Mouse (Mus musculus) right cerebral cortex, postnatal 36 days (tissue): Measurements from ENCODE around the gene 9330161L09Rik.
"Not testable (repeated sequence)": the region's sequence is repeated elsewhere in the genome, so short reads cannot be mapped to it uniquely, and the experiment has no call there.

Experiments
- DNase-seq, 2 experiments: peaks; one replicate each; pipeline ENCODE4 v3.0.0; 2022; ENCODE audit warnings: low spot score in 2 of 2, mixed read lengths in 1 of 2

The 9330161L09Rik gene

DNA sequence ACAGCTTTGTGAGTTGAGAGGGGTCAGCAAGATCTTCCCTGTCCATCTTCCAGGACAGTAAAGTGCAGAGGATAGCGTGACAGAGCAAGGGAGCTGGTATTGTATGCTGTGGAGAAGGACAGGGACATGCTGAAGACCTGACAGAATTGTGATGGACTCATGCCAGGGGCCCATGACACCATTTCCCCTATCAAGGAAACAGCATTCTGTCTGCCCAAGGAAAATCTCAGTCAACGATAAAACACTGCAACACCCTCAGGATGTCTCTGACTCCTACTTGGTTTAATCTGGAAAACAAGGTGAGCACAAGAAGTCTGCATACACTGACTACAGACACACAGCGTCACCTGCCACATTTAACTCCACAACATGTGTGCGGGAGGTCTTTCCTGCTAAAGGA lies at the start of gene 9330161L09Rik:
Gene 9330161L09Rik, minus strand, starts transcription at position 101 of the 400 bp plus-strand sequence.
- DNase-seq: no peak

DNA sequence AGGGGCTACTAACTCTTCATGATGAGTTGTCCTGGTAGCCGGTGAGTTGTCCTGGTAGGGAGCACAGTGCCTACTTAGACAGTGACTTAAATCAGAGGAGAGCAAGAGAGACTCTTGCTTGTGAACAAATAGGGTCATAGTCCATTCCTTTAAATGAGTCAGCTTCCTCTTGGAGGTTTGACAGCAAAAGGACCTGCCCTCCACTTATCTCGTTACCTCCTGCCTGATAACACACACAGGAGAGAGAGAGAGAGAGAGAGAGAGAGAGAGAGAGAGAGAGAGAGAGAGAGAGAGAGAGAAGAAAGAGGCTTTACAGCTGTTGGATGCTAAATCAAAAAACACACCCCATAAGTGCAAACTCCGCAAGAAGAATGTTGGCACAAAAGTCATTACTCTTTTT lies 49.5 kb upstream of the 9330161L09Rik start, which contains the start of gene Ifi27l2b:
Gene Ifi27l2b, minus strand, starts transcription at position 84 of the 400 bp plus-strand sequence.
- no peak for DNase-seq

DNA sequence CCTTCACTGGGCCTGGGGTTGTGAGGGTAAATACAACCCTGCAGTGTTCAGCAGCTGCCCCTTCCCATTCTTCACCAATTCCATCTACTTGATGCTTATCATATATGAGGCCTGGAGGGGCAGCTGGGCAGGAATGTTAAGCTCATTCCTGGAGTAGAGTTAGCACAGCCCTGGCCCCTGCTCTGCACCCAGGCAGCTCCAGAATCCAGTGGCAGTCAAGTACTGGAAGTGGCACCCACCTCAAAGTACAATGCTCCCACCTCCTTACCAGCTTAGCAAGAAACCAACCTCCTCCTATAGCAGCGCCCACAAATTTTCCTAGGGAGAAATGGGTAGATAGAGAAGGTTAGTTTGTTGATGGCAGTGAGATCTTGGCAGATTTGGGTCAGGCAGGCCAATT lies 49.1 kb upstream of the 9330161L09Rik start:
- DNase-seq: not testable (repeated sequence)

DNA sequence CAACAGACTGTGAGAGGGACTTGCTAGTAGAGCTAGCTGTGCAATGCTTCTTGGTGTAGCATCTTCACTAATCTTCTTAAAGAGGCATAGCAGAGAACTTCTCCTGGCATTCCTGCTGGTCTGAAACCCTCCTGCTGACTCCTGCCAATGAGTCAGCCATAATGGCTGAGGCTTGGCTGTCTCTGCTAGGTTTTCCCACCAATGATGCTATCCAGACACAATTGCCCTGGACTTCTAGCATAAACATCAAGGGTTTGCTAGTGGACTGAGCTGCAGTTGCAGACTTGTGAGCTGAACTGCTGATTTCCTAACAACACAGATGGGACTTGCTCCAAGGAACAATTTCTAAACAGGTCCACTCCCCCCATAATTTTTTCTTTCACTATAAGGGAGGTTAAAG lies 45.7 kb upstream of the 9330161L09Rik start:
- DNase-seq: no peak

DNA sequence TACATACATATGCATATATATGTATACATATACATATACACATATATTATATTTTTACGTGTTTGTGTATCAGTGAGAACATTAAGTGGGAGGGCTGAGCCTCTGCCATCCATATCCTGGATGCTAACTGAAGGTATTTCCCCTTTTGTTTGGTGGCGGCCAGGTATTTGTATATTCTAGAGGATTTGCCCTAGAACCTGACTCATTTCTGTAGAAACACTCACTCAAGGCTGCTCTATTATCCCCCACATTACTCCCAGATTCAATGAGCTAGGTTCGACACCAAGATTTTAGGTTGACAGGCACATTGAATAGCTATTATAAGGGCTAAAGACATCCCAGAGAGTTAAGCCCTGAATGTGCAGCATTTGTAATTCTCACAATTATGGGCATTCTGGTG lies 37.4 kb upstream of the 9330161L09Rik start:
- DNase-seq: no peak

DNA sequence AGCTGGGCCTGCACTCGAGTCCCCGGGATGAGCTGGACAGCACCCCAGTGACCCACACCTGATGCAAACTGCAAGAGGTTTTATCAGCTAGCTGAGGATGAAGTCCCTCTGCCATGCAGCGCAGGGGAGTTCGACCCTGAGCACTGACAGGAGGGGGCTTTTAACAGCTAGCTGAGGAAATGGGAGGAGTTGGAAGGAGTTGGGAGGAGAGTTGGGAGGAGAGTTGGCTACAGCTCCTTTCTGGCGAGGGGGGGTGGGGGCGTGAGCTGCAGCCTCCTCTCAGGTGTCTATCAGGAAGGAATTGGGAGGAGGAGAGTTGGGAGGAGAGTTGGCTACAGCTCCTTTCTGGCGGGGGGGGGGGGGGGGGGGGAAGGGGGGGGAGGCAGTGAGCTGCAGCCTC lies 36.6 kb upstream of the 9330161L09Rik start:
- DNase-seq: not testable (repeated sequence)

DNA sequence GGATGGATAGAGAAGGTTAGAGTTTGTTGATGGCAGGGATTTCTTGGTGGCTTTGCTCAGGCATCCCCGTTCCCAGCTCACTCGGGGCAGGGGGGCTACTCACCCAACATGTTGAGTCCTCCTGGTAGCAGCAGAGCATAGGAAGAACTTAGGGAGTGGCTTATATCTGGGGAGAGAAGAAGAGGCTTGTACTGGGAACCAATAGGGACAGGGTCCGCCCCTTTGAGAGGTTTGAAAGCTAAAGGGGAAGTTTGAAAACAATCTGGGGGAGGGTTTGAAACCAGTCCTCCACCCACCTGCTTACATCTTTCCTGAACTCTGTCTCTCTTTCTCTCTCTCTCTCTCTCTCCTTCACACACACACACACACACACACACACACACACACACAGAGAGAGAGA lies 35.9 kb upstream of the 9330161L09Rik start, which contains the start of gene Ifi27l2a:
Gene Ifi27l2a, minus strand, starts transcription at position 157 of the 400 bp plus-strand sequence.
- no peak for DNase-seq

DNA sequence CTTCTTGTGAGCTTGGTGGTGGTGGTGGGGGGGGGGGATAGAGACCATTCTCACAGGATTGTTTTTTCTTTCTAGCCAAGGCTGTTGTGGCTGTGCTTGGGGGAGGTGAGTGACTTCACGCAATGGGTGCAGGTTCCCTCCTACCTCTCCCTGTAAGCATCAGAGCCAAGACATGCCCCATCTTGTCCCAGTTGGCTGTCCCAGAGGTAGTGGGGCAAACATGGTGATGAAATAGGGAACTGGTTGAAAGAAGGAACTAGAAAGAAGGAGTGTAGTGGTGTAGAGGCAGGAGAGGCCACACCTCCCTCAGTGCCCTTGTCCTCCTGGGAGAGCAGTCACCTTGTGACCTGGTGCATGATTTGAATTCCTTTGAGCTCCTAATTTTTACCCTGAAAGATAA lies 30.0 kb upstream of the 9330161L09Rik start:
- DNase-seq: no peak

DNA sequence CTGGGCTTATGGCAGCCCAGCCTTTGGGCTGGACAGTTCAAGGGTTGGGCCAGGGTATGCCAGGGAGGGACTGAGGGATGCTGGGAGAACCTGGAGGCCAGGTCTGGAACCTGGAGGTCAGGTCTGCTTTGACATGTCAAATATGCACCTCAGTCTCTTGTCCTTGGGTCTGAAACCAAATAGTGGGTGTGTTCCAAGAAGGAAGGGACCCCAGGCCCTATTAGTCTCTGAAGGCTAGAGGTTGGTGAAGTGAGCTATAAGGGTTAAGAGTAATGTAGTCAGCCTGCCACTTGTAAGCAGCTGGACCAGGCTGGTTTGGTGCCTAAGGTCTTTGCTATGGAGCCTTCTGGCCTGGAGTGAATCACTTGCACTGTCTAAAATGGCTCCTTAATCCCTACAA lies 27.2 kb upstream of the 9330161L09Rik start:
- DNase-seq: no peak

DNA sequence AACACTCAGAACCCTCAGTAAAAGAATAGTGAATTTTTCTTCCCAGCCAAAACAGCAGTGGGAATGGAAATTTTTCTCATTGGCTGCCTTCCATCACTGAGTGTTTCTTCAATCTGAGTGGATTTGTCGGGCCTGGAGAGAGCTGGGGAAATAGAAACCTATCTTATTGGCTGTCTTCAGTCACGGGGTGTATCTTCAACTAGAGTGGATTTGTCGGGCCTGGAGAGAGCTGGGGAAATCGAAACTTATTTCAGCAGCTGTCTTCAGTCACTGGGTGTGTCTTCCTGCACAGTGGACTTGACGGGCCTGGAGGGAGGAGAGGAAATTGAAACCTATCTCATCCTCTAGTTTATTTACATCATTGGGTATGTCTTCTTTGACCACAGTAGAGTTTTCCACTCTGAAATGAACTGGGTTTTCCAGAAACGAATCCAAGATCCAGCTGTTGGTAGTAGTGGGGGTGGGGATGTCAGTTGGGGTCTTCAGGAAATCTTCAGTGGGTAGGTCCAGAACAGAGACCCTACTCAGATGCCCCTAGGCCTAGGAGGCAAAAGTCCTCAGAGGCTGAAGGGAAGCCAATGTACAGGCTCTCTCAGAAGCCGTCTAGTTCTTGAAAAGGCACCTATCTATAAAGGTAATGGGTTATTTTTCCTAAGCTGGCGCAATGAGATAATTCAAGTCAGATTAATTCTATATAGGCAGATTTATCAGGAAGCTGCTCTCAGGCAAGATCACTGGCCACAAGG lies 26.5 kb upstream of the 9330161L09Rik start, which contains the start of gene Ifi27:
Gene Ifi27, plus strand, starts transcription at position 226 of the 746 bp plus-strand sequence.
- peak in 1 of 2 experiments; percentile 57 for DNase-seq

DNA sequence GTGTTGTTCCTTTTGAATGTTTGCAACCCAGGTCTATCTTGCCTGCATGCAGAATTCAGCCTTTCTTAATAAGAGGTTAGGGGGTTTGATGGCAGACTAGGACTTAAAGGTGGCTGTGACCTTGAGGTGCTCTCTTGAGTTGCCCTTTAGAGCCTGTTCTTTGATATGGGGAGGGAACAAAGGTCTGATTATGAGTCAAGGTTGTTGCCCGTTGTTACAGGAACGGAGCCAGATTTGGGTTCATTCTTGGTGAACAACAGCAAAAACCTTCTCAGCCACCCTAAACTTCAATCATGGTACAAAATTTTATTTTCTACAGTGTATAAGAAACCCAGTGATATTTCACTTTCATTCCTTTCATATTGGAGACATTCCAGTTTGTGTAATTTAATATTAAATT lies 25.8 kb upstream of the 9330161L09Rik start:
- DNase-seq: no peak

DNA sequence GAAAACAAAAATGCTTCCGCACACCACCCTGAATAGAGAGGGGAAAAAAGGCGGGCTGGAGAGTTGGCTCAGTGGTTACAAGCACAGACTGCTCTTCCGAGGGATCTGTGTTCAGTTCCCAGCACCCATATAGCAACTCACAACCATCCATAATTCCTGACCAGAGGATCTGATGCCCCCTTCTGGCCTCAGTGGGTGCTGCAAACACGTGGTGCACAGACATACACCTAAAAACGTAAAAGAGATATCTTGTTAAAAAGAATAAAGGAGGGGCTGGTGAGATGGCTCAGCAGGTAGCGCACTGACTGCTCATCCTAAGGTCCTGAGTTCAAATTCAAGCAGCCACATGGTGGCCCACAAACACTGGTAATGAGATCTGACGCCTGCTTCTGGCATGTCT lies 19.1 kb upstream of the 9330161L09Rik start:
- no peak for DNase-seq

DNA sequence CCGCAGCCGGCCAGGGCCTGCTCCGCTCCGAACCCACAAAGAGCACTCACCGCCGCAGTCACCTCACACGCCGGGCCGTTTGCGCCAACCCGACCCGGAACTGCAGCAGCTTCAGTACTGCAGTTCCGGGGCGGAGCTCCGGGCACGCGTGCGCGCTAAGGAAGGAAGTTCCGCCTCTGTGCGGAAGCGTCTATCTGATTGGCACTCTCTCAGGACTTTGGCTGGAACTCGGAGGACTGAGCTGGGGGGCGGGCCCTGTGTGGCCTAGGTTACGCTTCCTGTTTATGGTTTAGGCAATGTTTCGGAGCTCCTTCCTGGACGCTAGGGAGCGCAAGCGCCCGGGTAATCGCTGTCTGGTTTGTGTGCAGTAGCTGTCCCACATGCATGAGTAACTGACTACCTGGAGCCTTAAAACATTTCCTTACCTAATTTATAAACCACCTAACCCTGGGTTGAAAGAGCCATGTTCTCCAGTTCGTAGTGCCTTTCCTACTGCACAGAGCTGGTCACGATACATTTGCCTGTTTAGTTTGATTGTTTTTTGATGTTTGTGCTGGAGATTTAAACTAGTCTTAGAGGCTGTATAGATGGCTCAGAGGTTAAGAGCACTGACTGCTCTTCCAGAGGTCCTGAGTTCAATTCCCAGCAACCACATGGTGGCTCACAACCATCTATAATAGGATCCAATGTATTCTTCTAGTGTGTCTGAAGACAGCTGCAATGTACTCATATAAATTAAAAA lies 18.3 kb upstream of the 9330161L09Rik start, which contains the start of gene Ddx24:
Gene Ddx24, minus strand, starts transcription at position 102 of the 742 bp plus-strand sequence.
- DNase-seq: peak; percentile 99 to 100

DNA sequence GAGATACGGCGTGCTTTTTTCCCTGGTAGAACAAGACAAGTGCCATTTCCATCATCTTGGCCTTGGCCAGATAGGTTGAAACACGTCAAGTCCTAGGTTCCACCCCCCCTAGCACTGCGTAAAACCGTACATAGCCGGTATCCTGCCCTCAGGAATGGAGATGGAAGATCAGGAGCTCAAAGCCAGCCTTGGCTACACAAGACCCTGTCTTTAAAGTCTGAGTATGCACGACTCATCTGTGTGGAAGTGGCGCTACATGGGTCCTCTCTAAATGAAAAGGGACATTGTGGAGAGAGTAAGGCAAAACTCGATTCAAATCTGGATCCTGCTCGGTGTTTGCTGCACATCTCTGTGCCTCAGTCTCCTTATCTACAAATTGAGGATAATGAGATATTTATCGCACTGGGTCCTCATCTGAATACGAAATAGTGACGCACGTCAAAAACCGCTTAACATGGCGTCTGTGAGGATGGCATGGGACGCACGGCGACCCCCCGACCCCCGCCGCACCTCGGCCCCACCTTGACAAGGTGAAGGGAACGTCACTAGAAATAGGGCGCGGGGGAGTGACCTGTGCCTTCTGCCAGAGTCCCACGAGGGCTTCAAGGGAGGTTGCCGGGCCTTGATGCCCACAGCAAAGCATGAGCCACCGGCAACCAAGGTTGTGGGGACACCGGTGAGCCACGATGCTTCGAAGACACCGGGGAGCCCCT lies 17.6 kb upstream of the 9330161L09Rik start:
- no peak for DNase-seq

DNA sequence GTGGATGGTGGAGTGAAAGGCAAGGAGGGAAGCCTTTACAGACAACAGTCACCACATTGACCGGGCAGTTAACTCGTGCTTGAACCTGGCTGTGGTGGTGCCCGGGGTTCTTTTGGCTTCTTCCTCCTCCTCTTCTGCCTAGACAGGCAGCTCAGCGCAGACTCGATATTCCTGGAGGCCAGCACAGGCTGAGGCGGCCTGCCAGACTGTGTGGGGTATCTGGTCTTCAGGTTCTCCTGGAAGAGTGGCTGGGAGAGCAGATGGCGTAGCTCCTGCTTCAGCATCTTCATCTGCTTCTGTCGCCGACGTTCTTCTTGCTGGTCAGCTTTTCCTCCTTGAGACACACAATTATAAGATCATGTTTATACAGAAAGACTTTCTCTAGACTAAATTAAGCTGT lies 524 bp upstream of the 9330161L09Rik start:
- peak; percentile 65 to 68 for DNase-seq

DNA sequence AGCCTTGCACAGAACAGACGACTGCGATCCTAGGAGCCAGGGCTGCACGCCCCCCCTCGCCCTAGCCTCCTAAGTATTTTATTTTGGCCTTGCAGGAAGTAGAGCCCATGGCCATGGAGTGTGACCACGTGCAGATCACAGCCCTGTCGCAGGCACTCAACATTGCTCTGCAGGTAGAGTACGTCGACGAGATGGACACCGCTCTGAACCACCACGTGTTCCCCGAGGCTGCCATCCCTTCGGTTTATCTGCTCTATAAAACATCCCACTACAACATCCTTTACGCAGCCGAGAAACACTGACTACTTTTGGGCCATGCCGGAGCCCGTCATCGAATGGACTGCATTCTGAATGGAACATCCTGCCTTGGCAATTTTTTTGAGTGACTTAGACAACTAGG lies 3.5 kb downstream of the 9330161L09Rik start:
- no peak for DNase-seq

DNA sequence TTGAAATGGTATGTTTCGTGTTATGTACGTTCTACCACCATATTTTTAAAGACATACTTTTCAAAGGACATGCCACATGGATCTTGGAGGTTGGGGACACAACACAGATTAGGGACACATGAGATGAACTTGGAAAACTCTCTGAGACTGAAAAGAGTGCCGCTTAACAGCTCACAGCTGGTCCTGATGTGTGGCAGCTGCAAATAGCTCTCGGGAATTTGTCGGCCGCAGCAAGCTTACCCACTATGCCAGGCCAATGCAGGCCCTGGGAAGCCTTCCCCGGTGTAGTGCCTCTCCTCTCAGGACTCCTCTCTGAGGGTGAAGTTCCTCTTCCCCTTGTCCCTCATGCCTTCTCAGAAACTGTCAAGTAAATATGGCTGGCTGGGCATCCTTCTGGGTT lies 10.9 kb downstream of the 9330161L09Rik start:
- no peak for DNase-seq

DNA sequence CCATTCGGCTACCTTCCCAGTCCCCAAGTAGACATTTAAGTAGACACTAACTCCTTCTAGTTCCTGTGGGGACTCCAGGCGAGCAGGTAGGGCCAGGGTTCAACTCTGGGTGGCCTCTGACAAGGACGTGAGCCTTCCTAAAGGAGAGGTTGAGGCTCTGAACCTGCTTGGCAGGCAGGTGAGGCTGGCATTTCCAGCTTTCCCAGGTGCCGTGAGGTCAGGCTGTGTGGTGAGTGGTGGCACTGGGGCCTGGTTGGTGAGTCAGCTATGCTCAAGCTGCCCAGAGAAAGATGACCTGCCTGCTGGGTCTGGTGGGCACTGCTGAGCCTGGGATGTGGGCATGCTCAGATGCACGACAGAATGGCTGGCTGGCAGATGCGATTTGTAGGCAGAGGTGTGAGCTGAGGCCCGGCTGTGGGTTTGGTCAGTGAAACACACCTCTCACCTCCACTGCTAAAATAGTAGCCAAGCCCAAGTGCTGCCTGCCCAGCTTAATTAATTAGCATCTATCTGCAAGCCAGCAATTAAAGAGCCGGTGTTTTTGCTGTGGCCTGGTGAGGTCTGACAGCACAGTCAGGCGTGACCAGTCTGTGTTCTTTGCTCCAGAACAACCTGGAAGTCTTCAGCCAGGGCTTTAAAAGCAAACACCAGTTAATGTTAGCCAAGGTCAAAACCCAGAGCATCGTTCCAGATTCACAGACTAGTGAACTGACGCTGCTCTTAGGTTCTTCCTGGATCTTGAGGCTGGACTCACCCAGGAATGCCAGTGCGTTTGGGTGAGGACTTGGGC lies 11.9 kb downstream of the 9330161L09Rik start:
- no peak for DNase-seq

DNA sequence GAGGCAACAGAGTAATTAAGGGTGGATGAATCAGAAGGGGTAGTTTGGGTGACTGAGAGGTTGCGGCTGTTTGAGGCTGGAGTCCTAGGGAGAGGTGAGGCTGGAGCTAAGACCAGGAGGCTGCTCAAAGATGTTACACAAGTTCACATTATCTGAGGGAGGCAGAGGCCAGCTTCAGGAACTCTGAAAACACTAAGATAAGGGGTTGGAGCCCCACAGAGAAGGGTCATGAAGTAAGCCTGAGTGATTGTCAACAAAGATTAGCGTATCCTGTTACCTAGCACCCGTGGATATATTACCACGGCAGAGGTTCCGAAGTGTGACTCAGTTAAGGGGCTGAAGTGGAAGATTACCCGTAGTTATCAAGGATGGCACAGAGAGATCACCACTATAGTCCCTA lies 14.1 kb downstream of the 9330161L09Rik start:
- DNase-seq: no peak

DNA sequence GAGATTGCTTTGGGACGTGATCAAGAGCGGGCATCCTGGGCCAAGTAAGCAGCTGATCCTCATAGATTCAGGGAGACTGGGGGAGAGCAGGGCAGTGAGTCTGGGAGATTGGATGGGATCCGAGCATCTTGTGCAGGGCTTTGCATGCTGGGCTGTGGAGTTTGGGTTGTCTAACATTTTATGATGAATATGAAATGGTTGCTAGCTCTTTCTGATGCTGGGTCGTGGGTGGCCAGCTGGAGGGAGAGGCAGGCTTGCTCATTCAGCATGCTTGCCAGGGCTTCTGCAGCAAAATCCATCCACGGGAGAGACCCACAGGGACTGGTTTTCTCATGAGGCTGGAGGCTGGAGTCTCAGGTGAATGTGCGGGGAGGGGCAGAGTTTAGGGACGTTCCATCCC lies 16.5 kb downstream of the 9330161L09Rik start:
- peak; percentile 65 to 69 for DNase-seq

DNA sequence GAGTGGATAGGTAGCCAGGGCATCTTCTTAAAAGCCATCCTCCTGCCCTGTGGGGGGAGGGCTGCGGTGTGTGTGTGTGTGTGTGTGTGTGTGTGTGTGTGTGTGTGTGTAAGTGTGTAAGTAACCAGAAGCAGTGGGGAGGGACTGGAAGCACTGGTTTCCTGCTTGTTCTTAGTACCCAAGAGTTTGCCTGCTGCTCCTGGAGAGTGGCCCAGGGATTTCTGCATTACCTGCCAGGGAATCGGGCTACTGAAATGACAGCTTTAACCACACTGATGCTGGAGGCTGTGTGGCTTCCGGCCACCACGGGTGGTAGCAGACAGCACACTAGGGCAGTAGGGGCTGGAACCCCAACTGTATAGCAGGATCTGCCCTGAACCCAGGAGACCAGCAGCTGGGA lies 17.6 kb downstream of the 9330161L09Rik start:
- DNase-seq: no peak
